26 mouse cellular contexts compared by ENCODE assay signal in the genomic region with DNA sequence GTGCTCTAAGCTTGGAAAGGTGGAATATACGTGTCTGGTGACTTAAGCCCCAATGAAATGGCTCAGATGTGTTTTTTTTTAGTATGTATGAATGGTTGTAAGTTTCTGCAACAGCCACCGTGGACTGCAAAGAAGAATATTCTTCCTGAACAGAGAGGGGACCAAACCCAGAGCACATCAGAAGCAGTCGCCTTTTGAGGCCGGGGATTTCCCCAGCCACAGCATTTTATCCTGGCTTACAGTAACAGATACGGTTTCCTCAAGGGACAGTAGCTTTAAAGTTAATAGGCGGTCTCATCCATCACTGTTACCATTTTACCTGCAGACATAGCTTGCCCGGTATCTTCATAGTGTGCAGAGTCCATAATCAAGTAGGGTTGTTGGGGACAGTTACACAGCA. TPM values are rescaled to one million over a fixed set of nuclear protein-coding genes. Genes with fewer than 3 reads are reported as not detected.
A peak's percentile ranks its signal among the peaks of the same experiment; 100 is the strongest.
DNase-seq lines count a peak whose midpoint lies in the region; ATAC-seq lines count a peak whose summit lies in the region.
"Had no signal": no experiment of that assay in that cellular context is flagged by ENCODE, and none has a peak within 500 bp of the region (broad histone marks: within the 10 kb centered on the region; RNA-seq: fewer than 3 reads in every experiment).

No protein-coding gene starts in this region.

- H3K36me3 ChIP-seq in megakaryocyte, embryonic 14.5 days (replicated peaks; ENCODE audit: low read length): peaks cover 62% of the 10 kb centered on the region
- H3K36me3 ChIP-seq: intestine, embryonic 15.5 days had no signal

- H3K9me3 ChIP-seq in megakaryocyte, embryonic 14.5 days: no peaks in the 10 kb centered on the region
- H3K9me3 ChIP-seq: embryonic facial prominence, embryonic 12.5 days; embryonic facial prominence, embryonic 15.5 days; G1E; heart, embryonic 10.5 days; heart, embryonic 13.5 days; intestine, embryonic 15.5 days had no signal

- H3K4me3 ChIP-seq in megakaryocyte, embryonic 14.5 days (replicated peaks): peak overlapping the region; percentile 59
- H3K4me3 ChIP-seq: embryonic facial prominence, embryonic 12.5 days; embryonic facial prominence, embryonic 15.5 days; heart, adult 2 months; heart, embryonic 10.5 days; heart, embryonic 13.5 days; intestine, embryonic 15.5 days had no signal

- peaks cover 95% of the 10 kb centered on the region for H3K4me1 ChIP-seq in megakaryocyte, embryonic 14.5 days

- H3K27me3 ChIP-seq in megakaryocyte, embryonic 14.5 days (replicated peaks): no peaks in the 10 kb centered on the region
- H3K27me3 ChIP-seq: embryonic facial prominence, embryonic 12.5 days; embryonic facial prominence, embryonic 15.5 days; heart, embryonic 13.5 days; intestine, embryonic 15.5 days; Patski had no signal

- DNase-seq in induced T-regulatory cell, adult 2 months (ENCODE audit: low read depth): peak; percentile 50
- DNase-seq in cerebellum, adult 9-10 months: no peak
- no peak for DNase-seq in cerebellum, adult 11-12 months
- DNase-seq in gastrocnemius, postnatal 10 days: no peak
- DNase-seq: adrenal gland, adult 2 months; adrenal gland, postnatal 14 days; cerebellum, adult 11 months; cerebellum, adult 8-10 months; cerebellum, postnatal 14 days; forebrain, postnatal 0 days; gastrocnemius, postnatal 36 days; heart, adult 2 months; heart, postnatal 14 days; heart, postnatal 4 days had no signal

- no peak for ATAC-seq in megakaryocyte, adult 5-6 weeks (ENCODE audit: poor library complexity, severe bottlenecking)
- peak; percentile 63 for ATAC-seq in CD4-positive, CD25-positive, alpha-beta regulatory T cell, adult 4 months
- ATAC-seq: forebrain, embryonic 14.5 days; forebrain, postnatal 0 days; hindbrain, postnatal 0 days; intestine, embryonic 15.5 days; Patski had no signal

RNA-seq across cellular contexts. Expression of gene Scaf8, which starts 21.4 kb away (rescaled TPM):
- polyA plus RNA-seq in megakaryocyte, embryonic 14.5 days (2012; ENCODE audit: insufficient read depth, low replicate concordance): 3.9 and 4.5 TPM in 2 replicates
- 34.1 and 43.8 TPM in 2 replicates for total RNA-seq in megakaryocyte, adult 5-6 weeks (2015)
- 29.1 and 35.5 TPM in 2 replicates for total RNA-seq in megakaryocyte, adult 5-6 weeks (2017)
- polyA plus RNA-seq in CD4-positive, CD25-positive, alpha-beta regulatory T cell, adult 4 months (2017; shearing (Covaris generic)): 10 to 100 TPM; 23.4 to 25.5 TPM
- total RNA-seq in gastrocnemius, postnatal 10 days (2021): 10 to 100 TPM; 26.9 to 38.5 TPM
